Mouse (Mus musculus) heart, postnatal 0 days (tissue): ENCODE measurements at regions not wholly inside any gene's neighbourhood (a gene's known extent, or its start where the extent isn't known, plus 50 kb on each side); places are given as distances from the start of the nearest gene placed in this dataset.

Experiments
- ATAC-seq: fragments of 200-750 bp; cut with Nextera tagmentation; 2 replicates; pipeline ENCODE4 v1.8.0; 2017; ENCODE audit warnings: low read depth, moderate number of reproducible peaks, moderate library complexity; ENCODE audit not compliant: insufficient read depth
- DNase-seq: peaks from one replicate; pipeline ENCODE4 v3.0.0-alpha.2; 2016; ENCODE audit warnings: low spot score
- H3K27ac ChIP-seq: fragments of 300-500 bp; sonication (generic); 2 replicates; pipeline ENCODE4 v1.5.1; 2014; ENCODE audit warnings: low read depth, mild to moderate bottlenecking
- H3K27me3 ChIP-seq: fragments of 300-500 bp; sonication (generic); 2 replicates; pipeline ENCODE4 v1.6.1; 2014; ENCODE audit warnings: low read length, mixed read lengths; ENCODE audit not compliant: control insufficient read depth, insufficient read depth
- H3K36me3 ChIP-seq: fragments of 300-500 bp; sonication (generic); replicated peaks from 2 replicates; pipeline ENCODE4 v1.6.1; 2014; ENCODE audit warnings: low read length, mixed read lengths; ENCODE audit not compliant: control insufficient read depth, insufficient read depth
- H3K4me1 ChIP-seq: fragments of 300-500 bp; sonication (generic); 2 replicates; pipeline ENCODE4 v1.6.1; 2014; ENCODE audit warnings: antibody characterized with exemption; ENCODE audit not compliant: control insufficient read depth, insufficient read depth
- H3K4me2 ChIP-seq: fragments of 300-500 bp; sonication (generic); 2 replicates; pipeline ENCODE4 v1.6.1; 2014; ENCODE audit warnings: low read depth, mild to moderate bottlenecking, low read length, moderate library complexity
- H3K4me3 ChIP-seq: fragments of 300-500 bp; sonication (generic); 2 replicates; pipeline ENCODE4 v1.5.1; 2014; ENCODE audit warnings: low read depth, low read length
- H3K9ac ChIP-seq: fragments of 300-500 bp; sonication (generic); replicated peaks from 2 replicates; pipeline ENCODE4 v1.6.1; 2014; ENCODE audit warnings: low read depth, low read length, mixed read lengths
- H3K9me3 ChIP-seq: fragments of 300-500 bp; sonication (generic); replicated peaks from 2 replicates; pipeline ENCODE4 v1.6.1; 2016; ENCODE audit warnings: low read length; ENCODE audit not compliant: control insufficient read depth
- CTCF ChIP-seq: IDR thresholded peaks from 2 replicates; pipeline ENCODE4 v1.5.1; 2016; ENCODE audit warnings: antibody characterized with exemption, control low read depth, low read depth
- EP300 ChIP-seq: IDR thresholded peaks from 2 replicates; pipeline ENCODE4 v1.6.1; 2016; ENCODE audit warnings: antibody characterized with exemption, low read depth
- WGBS: fragments of 180-500 bp; shearing (Covaris S2); extraction: QIAGEN DNeasy Blood & Tissue Kit; methylation state at CpG from one replicate; pipeline ENCODE4 v1.1.7; 2014; 5-methylcytosine and 5-hydroxymethylcytosine counted together

GRCm38 (mm10) chr9:102782926-102783850 is 51.5 kb upstream of the Ryk start:
- ATAC-seq = no peak
- no peaks in the 10 kb centered on the region for H3K27me3 ChIP-seq

GRCm38 (mm10) chr9:102784329-102785026 is 50.2 kb upstream of the Ryk start:
- 7% methylated on average over 10 of the region's 10 CpGs for WGBS
- H3K9ac ChIP-seq = no peak overlapping the region
- peak; percentile 88 for DNase-seq
- H3K27ac ChIP-seq = no peak overlapping the region
- H3K36me3 ChIP-seq = no peaks in the 10 kb centered on the region
- H3K9me3 ChIP-seq = no peaks in the 10 kb centered on the region
- H3K4me1 ChIP-seq = peaks cover 13% of the 10 kb centered on the region
- TF ChIP-seq EP300 = no peak
- TF ChIP-seq CTCF = peak; percentile 95
- no peaks in the 10 kb centered on the region for H3K27me3 ChIP-seq
- no peak overlapping the region for H3K4me3 ChIP-seq
- ATAC-seq = peak; percentile 67
- no peak overlapping the region for H3K4me2 ChIP-seq

More at GRCm38 (mm10) chr9:102782926-102783850, 51.5 kb upstream of the Ryk start:
- peaks cover 24% of the 10 kb centered on the region for H3K4me1 ChIP-seq
- DNase-seq = no peak
- H3K4me2 ChIP-seq = no peak overlapping the region
- no peaks in the 10 kb centered on the region for H3K36me3 ChIP-seq
- no peaks in the 10 kb centered on the region for H3K9me3 ChIP-seq
- H3K9ac ChIP-seq = no peak overlapping the region
- TF ChIP-seq EP300 = no peak
- TF ChIP-seq CTCF = no peak
- 37% methylated on average over 25 of the region's 25 CpGs for WGBS
- H3K4me3 ChIP-seq = no peak overlapping the region
- no peak overlapping the region for H3K27ac ChIP-seq
